Mouse (Mus musculus) kidney, postnatal 25 days (tissue): Measurements from ENCODE around the gene Pde8b.

Experiments used
- DNase-seq, 2 experiments: peaks; one replicate each; pipeline ENCODE4 v3.0.0; 2021; ENCODE audit warnings: mixed read lengths in 2 of 2

Gene Pde8b

DNA sequence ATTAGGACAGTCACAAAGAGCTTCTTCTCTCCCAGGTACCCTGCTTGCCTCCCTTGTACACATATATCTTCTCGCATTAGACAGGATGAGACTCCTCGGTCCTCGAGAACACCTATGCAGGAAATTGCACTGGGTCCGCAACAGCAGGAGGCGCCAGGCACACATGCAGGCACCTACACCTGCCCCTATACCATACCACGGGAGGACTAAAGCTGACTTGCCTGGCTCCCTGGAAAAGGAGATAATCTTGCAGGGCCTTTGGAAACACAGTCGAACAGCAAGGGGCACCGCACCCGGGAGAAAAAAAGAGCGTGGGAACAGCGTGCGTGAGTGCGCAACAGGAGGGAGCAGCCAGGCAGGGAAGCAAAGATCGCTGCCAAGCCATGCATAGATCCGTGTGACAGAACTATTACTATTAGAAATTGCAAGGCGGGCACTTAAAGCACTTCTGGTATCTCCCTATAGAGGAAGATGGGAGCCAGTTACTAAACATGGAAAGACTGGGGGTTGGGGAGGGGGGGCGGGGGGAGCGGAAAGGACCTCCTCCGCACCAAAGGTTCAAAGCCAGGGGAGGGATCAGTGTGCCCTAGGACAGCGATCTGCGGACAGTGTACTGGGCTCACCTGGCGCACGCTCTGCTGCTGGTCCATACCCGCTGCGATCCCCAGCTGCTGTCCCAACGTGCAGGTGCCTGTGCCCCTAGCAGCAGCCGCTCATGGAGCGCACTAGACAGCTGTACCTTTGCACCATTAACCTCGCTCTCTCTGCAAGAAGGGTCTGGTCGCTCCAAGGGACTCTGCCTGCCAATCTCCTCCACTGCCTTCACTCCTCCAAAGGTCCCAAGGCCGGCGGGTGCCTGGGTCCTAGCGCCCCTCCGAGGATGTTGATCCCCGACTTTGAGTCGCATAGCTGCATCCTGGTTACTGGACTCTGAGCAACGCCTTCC lies at the start of gene Pde8b:
Pde8b (minus strand) TSS at position 826 of the 946 bp plus-strand sequence.
- DNase-seq = peak; percentile 62 to 69

DNA sequence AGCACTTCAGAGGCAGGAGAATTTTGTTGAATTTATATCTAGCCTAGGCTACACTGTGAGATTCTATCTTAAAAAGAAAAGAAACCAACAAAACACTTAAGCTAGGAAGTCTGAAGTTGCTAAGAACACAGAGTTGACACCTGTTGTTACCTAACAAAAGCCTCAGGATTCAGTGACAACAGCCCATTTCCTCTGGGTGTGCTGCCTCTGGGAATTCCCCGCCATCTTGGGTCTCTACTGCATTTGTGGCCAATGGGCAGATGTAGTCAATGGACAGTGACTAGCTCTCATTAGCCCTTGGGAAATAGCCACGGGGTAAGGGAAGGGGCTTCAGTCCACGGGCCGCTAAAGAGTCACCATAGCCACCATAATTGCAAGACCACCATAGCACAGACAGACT lies 41.8 kb upstream of the Pde8b start:
- DNase-seq = no peak

DNA sequence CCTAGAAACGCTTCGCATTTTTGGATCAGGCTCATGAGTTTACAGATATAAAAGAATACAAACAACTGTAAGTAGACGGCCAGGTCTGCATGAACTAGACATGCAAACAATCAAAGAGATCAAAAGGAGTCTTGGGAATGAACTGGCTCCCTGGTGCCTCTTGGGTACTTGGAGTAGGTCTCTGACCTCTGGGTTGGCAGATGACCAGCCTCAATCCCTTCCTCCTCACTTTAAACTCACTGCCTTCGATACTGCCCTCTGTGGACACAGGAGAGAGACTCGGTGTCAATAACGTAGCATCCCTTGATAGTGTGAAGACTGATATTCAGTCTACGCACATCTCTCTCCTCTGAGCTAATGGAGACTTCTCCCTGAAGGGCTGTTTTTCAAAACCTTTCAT lies 37.9 kb upstream of the Pde8b start:
- peak; percentile 49 to 54 for DNase-seq

DNA sequence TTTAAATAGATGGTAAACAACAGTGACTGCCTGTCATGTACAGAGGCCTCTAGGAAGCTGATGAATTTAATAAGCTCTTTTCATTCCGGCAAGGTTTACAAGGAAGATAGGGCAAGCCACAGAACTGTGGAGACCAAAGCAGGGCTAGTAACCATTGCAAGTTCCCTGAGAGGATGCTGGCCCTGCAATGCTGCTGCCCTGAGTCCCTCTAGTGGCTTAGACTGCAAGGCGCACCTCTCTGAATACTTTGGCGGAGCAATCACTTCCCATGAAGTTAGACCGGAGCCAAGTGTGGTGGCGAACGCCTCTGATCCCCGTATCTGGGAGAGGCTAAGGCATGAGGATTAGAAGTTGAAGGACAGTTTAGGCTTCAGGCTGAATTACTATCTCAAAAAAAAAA lies 36.9 kb upstream of the Pde8b start:
- peak; percentile 85 to 87 for DNase-seq

DNA sequence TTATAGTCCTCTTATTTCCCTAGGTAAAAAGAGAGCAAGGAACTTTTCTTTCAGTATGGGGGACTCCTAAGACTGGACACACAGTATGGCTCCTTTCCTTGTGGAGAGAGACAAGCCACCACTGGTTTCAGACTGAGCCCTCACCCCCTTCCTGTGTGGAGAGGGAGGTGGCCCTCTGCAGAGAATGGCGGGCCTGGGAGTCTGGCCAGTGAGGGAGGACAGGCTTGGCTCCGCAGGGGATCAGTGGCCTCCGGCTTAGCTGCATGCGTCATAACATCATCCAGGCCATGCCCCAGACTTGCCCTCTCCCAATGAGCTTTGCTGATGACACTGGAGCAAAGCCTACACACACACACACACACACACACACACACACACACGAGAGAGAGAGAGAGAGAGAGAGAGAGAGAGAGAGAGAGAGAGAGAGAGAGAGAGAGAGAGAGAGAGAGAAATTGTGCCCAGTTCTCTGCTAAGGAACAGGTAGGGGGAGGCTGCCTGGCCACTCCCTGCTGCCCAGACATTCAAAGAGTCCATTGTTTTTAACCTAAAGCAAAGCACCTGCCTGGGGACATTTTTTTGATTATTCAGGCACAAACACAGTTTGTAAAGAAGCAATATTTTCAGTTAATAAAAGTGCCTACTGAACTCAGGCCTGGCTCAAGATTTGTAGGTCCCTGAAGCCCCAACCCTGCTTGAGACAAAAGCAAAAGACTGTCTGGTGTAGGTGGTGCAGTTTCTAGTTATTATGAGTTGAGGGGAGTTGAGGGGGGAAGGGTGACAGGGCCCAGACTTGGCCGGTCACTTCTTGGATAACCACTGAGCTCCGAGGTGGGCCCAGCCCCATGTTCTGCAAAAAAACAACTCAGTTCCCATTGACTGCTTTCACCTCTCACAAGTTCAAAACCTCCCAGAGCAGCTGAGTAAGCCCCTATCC lies 31.9 kb upstream of the Pde8b start:
- DNase-seq = peak; percentile 44 to 82

DNA sequence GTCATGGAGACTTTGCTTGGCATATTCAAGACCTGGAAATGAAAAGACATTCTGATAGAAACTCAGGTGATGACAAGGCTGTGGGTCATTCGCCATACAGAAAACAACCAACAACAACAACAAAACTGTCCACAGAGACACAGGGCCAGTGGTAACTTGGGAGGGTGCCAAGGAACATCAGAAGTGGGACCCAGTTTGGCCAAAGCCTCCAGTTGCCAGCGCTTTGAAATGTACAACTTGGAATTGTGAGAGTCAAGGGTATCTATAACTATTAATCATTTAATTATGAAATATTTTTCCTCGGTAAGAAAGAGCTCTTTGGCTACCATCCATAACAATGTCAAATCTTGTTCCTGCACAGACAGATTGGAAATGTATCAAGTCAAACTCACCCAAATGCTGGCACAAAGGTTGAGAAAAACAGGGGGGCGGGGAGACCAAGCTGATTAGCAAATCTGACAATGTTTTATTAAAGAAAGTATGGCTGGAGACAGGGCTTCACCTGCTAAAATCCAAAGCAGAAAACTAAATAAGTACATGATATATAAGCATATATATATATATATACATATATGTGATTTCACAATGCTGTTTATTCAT lies 28.4 kb upstream of the Pde8b start:
- DNase-seq = no peak

DNA sequence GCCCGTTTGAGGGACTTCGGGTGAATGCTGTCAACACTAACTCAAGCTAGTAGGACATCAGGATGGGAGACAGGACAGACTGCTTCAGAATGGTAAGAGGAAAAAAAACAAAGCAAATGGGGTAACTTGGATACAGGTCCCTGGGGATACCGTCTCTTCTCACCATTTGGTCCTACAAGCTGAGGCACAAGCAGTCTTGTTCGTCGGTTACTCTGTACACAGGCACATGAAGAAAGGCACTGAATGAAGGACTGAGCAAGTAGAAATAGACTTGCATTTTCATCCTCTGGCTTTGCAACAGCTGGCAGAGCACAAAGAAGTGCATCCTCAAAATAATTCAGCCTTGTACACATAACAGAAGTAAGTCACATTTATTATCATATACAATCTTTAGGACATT lies 14.6 kb upstream of the Pde8b start:
- no peak for DNase-seq

DNA sequence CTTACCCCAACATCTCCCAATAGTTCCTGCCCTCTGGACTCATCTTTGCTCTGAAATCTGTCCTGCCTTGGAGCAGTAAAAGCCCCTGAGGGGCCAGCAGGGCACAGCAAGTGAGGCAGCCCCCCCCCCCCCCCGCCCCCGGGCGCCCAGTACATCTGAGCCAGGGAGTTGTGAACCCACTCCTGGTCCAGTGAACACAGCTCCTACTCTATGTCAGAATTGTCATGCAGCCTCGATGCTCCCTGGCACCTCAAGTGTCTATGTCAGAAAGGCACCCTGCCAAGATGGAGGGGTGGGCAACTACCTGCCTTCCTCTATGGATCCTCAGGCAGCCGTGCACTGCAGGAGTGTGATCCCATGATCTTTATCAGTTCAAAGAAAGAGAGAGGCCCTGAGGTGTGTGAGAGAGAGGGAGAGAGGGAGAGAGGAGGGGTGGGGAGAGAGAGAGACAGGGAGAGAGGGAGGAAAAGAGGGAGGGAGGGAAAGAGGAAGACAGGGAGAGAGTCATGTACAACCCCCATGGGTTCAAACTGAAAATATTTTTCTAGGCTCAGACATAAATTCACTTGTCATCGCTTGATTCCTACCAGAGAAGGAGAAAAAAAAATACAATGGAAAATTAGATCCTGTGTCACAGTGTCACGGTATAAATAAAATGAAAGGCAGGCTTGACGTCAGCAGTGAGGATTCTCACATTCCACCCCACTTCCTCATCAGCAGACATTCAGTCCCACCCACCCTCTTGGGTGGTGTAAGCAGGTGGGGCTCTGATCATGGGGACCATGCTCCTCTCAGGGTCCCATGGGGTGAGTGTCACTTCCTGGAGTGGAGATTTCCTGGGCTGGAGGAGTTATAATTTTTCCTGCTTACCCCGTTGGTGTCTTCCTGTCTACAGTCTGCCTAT lies 11.0 kb upstream of the Pde8b start:
- DNase-seq = peak; percentile 12 to 74

DNA sequence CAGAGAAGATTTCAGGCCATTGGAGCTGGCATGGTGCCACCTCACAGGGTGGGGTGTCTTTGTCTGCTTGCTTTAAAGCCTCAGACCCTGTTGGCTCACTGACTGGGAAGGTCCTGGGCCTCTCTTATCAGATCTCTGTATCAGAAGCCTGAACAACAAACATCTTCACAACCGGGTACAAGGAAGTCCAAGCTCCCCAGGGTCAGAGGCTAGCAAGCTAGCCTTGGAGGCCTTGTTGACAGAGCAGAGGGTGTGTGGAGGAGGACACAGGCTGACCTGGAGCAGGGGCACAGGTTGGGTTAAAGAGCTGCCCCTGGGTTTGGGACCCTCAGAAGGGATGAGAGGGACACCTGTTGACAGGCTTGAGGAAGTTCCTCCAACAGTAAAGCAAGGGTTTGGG lies 10.3 kb upstream of the Pde8b start:
- DNase-seq = peak in 1 of 2 experiments; percentile 15

DNA sequence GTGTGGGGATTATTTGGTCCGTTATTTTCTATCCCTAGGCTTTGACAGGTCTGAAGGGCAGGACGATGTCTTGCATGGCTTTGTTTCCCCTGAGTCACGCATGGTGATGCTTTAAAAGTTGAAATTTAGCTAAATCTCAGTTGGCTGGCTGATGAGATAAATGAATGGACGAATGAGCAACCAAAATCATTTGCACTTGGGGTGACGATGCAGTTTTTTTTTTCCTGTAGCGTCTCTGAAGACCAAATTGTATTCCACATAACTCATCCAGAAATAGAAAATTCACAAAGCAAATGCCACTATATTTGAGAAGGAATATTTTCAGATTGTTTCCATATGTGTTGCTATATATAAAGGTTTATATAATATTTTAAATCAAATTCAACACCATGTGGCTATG lies 6.9 kb upstream of the Pde8b start:
- no peak for DNase-seq

DNA sequence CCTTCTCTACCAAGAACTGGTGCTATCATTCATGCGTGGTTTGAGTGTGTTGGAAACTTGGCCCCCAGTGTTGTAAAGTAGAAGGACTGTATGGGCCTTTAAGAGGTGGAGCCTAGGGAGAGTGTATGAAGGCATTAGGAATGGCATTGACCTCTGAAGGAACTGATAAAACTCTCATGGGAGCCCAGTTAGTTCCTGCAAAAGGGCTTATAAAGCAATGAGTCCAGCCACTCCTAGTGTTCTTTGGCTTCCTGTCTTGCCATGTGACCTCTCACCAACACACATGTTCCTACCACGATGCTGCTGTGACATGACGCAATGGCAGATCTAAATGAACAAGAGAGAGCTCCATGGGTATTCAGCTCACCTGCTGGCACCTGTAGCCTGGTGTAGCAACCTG lies 4.9 kb upstream of the Pde8b start:
- no peak for DNase-seq

DNA sequence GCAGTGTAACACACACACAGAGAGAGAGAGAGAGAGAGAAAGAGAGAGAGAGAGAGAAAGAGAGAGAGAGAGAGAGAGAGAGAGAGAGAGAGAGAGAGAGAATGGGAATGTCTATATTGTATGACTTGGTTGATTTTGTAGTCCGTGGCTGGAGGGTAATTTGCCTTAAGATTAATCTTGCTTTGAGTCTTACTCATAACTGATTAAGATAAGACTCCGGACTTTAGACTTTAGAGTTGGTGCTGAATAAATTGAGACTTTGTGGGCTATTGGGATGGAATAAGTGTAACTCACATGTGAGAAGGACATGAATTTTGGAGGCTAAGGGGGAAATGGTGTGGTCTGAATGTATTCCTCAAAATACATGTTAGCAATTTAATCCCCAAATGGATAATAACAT lies 7.1 kb downstream of the Pde8b start:
- no peak for DNase-seq

DNA sequence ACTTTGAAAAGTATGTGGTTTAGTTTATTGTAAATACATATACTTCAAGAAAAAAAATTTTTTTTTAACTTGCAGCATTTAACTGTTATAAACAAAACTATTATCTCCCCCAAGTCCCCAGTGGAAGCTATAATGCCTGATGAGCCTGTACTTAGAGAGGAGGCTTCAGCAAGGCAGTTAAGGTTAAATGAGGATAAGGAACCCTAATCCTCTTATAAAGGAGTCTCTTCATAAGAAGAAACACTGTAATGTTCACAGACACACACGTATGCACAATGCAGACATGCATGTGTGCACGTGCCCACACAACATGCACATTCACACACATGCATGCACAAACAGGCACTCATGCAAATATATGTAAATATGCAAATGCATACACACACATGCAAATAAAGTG lies 12.6 kb downstream of the Pde8b start:
- no peak for DNase-seq

DNA sequence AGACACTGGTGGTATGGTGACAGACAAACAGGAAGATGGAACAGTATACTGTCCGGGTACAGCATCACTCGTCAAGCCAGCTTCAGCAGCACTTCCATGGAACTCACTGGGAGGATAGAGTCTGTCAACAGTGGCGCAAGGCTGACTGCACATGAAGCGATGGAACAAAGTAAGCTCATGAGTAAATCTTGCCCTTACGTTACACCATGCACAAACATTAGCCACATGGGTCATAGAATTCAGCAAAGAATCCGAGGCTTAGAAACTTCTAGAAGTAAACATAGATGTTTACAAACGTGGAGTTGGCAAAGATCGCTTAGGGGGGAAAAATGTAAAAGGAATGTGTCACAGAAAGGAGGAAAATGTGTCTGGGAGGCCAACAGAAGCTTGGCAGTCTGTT lies 14.9 kb downstream of the Pde8b start:
- DNase-seq = no peak

DNA sequence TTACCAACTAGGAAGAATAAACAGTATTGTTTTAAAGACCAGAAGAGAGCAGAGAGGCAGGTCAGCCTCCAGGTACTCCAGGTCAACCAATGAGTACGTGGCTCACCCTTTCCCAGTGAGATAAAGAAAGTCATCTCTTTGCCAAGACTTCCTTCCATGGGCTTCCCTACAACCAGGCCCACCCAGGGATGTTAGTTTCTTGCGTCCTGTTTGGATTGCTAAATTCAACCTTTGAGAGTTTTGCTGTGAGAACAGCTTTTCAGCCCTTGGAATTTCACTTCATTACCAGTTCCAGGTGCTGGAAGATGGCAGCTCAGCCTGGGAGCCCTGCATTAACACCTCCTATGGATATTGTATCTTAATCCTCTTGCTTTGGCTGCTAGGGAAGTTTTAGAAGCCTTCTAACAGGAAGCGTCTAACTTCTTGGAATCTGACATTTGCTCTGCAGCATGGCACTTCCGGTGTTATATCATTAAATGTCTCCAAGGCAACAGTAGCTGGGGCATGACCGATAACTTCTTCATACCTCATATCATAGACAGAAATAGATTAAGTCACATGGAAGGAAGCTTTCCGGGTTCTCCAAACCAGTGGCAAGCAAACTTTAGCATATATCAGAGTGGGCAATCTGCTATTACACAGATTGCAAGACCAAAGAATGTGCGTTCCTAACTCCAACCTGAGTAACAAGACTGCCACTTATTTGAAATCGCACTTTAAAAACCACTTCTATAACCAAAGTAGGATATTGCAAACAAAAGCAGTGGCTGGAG lies 18.6 kb downstream of the Pde8b start:
- DNase-seq = no peak

DNA sequence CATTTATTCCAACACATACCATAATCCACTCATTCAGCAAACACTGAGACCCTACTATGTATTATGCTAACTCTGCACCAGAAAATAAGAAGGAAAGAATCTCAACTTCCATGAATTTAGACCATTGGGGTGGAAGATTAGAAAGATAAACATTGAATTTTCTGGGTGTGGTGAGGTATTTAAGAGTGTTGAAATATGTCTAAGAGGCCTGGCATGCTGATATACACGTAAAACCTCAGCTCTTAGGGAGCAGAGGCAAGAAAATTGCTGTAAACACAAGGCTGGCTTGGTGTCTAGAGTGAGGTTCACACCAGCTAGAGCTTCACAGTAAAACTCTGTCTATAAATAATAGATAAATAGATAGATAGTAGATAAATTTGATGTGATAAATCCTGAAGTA lies 19.8 kb downstream of the Pde8b start:
- no peak for DNase-seq

DNA sequence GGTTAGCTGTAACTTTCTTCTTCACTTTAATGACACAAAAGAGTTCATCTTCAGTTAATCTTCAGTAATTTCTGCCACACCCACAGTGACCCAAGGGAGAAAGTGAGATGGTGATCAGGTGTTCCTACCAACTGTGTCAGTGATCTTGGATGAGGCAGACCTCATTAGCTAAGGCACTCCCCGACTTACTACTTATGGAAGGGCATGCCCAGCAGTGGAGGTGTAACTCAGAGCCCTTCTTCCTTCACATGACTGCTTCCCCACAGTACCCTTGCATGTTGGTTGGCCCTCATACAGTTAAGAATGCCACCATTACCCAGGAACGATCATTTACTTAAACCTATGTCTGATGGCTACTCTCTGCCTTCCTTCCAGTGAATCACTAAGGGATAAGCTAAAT lies 25.6 kb downstream of the Pde8b start:
- no peak for DNase-seq

DNA sequence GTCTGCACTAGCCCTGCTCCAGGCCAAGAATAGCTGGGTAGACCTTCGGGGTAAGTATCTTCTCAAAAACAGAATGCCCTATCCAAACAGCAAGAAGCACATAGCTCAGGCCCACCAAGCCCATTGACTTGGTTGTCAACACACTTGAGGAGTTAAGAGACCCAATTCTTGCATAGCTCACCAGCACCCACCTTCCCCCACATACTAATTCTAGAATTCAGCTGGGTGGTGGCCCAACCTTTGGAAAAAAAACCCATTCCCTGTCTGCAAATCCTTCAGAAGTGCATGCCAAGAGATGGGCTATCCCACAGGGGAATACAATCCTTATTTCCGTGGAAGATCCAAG lies 26.7 kb downstream of the Pde8b start:
- DNase-seq = no peak

DNA sequence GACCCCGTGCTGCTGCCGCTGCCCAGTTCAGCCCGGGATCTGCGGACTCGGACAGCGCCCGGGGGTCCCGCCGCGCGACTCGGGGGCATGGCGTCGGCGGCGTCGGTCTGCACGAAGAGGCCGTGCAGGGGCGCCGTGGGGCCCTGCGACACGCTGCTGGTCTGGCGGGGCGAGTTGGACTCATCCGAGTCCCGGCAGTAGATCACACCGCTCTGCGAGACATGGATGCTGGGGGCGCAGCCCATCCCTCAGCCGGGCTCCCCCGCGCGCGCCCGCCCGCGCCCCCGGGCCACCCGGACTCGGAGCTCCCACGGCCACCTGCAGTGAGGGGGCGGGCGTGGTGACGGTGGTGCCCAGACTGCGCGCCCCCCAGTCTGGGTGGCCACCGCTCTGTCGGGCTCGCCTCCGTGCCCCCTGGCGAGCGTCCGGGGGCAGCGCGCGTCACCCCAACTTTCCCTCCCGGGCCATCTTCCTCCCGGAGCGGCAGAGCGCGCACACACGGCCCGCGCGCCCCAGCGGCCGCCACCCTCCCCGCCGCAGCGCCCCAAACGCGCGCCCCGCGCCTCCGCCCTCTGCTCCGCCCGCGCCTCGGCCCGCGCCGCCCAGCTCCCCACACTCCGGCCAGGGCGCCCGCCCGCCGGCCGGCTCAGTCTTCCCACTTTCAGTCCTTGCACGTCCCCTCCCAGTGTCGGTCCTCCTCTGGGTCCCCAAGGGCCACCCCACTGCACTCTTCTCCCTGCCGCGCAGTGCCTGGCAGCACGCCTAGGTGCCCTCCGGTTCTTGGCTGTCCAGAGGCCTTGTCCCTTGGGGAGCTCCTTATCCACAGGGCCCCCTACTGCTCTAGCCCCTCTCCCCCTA lies 27.3 kb downstream of the Pde8b start:
- peak; percentile 51 to 70 for DNase-seq

DNA sequence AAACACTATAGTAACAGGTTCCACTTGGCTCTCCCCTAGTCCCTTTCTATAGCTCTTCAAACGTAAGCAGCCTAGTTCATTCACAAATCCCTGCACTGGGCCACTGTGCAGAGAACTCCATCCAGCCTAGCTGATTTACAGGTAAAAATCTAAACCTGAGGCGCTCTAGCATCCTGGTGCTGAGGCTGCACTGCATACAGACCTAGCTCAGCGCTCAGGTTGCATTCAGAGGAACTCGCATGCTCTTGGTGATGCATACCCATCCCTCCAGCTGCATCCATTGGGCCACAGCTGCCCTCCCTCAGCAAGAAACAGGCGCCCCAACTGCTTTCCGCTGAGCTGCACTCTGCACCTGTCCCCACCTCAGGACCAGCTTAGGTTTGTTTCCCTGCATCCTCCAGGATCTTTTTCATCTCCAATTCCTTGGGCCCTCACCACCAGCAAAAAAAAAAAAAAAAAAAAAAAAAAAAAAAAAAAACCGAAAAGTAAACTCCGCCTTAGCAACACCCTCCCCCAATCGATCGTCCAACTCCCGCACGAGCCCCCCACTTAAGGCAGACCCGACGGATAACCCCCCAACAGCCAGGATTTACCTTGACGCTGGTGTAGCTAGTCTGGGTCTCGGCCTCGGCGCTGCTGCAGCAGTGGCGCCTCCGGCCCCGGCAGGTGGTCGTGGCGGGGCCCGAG lies 28.1 kb downstream of the Pde8b start:
- DNase-seq = no peak
